Mouse (Mus musculus): ENCODE data around the gene Sertad4.

Sertad4 gene

DNA sequence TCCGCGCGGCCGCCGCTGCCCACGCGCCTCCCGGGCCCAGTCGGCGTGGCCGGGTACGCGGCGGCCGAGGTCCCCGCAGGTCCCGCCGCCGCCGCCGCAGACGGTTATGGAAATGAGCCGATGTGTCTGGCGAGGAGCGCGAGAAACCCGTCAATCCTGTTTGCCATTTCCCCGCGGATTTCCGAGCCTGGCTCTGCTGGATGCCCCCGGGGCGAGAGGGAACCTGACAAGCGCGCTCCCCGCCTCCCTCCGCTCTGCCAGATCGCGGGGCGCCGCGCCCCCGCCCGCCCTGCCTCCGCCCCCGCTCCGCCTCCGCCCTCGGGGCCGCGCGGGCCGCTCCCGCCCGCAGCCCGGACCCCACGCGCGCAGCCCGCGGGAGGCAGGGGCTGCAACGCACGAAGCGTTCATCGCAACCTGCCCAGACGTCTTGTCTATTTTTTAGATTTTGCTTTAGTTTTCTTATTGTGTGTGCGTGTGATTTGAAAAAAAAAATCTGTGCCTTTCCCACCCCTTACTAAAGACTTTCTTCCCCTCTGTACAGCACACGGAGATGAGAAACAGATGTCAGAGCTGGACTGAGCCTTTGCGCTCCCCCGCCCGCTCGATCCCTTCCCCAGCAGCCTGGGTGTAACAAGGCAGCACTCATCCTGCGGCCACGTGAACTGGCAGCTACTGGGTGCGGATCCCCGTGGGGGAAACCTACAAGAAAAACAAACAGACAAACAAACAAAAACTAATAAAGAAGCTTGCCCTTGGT is at the start of gene Sertad4:
Gene Sertad4 (minus strand): TSS at position 283 of the 757 bp plus-strand sequence.
- peak in 1 of 2 experiments; percentile 54 for DNase-seq (ENCODE audit: low spot score in 2 of 2)

DNA sequence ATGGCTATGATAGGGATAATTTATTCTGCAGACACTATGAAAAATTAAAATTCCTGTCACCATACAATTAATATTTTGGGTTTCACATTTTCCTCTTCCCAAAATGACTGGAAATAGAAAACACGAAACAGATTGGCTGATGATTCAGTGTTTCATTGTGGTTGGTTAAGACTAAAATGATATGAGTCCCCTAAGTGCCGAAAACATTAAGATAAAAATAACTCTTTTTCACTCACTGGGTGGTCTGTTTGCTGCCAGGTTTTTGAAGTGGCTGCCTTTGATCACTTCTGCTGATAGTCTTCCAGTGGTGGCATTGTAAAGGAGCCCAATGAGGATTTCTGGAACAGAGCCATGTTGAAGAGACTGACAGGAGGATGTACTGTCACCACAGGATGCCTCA is 46.0 kb upstream of the Sertad4 start:
- DNase-seq (ENCODE audit: low spot score in 2 of 2), result no peak

DNA sequence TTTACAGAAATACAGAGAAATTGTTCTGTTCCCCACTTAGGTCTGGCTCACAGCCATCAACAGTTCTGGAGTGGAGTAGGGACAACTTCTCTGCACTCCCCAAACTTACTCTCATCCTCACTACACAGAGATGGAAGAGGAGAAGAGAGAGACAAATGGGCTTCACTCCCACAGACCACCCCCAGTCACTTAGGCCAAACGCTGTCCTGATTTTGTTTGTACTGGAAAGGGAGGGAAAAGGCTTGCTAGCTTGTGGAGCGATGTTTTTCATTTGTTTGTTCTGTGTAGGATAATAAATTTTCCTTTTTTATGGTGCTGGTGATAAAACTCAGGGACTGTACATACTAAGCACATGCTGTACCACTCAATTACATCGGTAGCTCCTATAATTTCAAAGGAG is 45.4 kb upstream of the Sertad4 start:
- DNase-seq (ENCODE audit: low spot score in 2 of 2), result no peak

DNA sequence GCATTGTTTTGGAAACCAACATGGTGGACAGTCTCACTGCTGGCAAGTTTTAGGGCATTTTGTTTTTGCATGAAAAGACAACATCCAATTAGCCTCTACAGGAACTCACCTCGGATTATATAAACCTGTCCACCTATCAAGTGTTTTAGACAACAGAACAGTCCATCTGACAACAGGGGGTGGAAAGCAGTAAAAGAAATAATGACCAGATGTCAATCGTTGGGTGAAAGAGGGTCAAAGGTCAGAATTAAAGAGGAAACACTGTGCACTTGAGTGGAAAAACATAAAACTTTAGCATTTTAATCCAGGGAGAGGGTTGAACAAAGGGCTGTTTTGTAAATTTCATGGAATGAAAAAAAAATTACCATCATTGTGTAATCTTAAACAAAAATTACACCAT is 43.2 kb upstream of the Sertad4 start:
- no peak for DNase-seq (ENCODE audit: low spot score in 2 of 2)

DNA sequence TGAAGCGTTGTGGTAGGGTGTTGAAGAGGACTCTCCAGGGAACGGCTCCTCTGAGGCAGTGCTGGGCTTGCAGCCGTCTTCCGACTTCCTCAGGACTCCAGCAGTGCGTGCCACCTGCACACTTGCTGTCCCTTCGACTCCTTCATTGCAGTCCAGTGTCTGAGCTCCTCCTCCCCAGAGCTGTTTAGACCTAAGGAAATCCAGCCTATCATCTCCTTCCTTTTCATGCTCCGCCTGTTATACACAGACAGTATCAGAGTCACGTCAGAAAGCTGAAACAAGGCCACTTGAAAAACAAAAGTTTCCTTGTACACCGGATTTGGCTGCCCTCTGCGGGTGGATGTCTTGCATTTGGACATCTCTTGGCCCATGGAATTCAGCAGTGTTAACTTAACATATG is 41.7 kb upstream of the Sertad4 start:
- no peak for DNase-seq (ENCODE audit: low spot score in 2 of 2)

DNA sequence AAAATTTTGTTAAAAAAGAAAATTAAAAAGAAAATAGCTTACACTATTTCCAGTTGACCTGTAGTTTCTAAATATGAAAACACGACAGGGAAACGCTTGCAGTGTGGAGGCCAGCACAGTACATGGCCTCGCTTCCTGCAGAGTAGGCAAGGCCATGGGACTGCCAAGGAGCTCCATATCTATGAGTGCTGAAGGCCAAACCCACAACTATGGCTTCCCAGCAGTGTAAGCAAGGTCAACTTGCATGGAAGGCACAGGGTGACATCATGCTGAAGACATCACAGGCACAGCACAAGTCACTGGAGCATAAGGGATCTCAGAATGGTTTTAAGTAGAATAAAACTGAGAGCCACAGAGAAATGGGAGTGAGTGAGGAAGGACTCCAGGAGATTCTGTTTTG is 40.5 kb upstream of the Sertad4 start:
- DNase-seq (ENCODE audit: low spot score in 2 of 2), result no peak

DNA sequence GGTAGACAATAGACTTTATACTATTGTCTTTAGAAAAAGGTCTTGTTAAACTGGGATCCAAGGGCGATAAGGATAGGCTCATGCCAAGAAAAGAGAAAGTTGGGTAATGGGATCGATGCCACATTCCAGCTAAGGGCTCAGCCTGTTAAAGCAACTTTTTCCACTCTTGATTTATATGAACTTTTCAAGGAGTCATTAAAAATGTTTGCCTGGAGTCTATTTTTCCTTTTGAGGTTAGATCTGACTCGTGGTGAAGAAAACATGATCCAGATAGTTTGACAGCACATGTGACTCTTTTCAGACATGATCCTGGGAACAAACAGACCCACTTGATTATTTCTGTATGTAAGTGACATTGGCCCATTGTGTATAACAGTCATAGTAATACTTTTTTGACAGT is 35.2 kb upstream of the Sertad4 start:
- DNase-seq (ENCODE audit: low spot score in 2 of 2), result no peak

DNA sequence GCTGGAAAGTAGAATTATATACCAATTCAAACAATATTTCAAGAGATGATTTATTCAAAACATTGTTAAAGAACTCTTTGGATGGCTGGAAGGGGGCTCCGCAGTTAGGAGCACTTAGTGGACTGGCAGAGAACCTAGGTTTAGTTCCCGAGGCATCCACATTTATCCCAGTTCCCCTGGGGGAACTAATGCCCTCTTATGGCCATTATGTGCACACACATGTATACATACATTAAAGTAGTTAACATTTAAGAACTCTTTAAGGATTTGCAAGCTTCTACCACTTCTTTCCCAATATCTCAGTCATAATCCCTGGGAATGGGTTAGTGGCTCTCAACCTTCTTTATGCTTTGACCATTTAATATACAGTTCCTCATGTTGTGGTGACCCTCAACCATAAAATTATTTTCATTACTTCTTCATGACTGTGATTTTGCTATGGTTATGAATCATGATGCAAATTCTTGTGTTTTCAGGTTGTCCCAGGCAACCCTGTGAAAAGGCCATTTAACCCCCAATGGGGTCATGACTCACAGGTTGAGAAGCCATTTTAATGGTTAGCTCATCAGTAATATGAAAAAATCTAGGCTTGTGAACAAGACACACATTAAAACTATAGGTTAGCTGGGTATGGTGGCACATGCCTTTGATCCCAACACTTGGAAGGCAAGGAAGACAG is 27.2 kb upstream of the Sertad4 start:
- no peak for DNase-seq (ENCODE audit: low spot score in 2 of 2)

DNA sequence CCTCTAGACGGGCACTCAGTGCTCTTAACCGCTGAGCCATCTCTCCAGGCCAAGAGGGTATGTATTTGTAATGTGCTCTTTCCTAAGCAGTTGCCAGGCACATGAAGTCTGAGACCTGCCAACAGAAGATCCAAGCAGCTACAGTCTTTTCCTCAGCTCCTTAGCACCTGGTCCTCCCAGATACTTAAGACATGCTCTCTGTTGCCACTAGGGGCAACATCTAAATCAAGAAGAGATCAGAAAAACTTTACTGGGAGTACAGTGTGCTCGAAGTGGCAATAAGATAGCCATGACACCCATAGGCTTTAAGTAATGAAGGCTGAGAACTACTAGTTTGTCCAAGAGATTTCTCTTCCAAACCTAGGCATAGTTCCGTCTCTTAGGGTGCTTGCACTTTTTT is 24.6 kb upstream of the Sertad4 start:
- DNase-seq (ENCODE audit: low spot score in 2 of 2), result no peak

DNA sequence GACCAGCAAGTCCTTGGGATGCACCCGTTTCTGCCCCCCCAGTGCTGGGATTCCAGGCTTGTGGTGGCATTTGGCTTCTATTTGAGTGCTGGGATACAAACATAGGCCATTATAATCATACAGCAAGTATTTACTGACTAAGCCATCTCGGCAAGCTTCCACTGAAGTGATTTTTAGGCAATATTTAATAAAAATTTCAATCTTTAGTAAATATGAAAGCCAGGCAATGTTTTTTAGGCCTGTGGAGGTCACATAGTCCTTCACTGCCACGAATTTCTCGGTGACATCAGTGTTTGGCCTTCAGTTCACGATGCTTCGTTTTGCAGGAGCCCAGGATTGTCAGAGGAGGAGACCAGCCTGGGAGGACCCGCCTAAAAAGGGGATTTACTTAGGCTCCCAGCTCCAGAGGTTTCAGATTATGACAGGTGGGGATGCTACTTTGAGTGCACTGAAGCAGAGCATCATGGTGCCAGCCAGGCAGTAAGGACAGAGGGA is 23.6 kb upstream of the Sertad4 start:
- no peak for DNase-seq (ENCODE audit: low spot score in 2 of 2)

DNA sequence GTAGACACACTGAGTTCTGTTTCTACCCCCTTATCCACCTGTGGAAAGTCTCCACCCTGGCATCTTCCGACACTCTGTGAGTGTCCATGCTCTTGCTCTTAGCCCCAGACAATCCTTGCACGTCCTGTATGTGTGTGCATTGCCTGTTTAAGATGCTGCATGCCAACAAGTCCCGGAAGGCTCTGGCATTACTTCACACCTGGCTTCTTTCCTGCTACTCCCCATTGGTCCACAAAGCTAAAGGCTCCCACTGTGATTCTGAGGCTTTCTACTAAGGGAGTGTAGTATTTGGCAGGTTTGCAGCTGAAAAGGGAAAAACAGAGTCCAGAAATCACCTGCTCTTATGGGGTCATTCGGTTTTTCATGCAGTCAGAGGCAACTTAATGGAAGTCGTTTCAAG is 17.3 kb upstream of the Sertad4 start:
- no peak for DNase-seq (ENCODE audit: low spot score in 2 of 2)

DNA sequence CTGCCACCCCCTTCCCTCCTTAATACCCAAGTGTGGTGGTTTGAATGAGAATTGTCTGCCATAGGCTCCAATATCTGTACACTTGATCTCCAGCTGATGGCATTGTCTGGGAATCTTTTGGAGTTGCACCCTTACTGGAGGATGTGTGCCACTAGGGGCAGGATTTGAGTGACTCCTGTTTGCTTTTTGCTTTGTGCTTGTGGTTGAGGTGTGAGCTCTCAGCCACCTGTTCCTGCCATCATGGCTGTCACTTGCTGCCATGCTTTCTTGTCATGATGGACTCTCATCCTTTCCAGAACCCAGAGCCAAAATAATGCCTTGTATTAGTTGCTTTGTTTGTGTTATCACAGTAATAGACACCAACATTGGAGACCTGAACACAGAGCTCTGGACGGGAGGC is 14.2 kb upstream of the Sertad4 start:
- no peak for DNase-seq (ENCODE audit: low spot score in 2 of 2)

DNA sequence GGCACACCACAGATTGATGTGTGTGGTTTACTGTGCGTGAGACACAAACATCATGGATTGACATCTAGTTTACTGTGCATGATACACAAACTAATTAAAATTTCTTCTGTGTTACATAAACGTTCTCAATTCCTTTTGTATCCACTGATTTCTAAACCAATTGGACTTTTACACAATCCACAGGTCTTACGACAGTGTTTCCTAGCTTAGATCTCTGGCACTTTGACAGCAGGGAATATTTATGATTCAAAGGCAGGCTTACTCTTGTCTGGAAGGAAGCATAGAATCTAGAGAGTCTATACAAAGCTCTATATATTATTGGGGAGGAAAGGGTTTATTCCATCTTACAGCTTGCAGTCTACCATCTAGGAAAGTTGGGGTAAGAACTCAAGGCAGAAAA is 8.9 kb upstream of the Sertad4 start:
- DNase-seq (ENCODE audit: low spot score in 2 of 2), result no peak

DNA sequence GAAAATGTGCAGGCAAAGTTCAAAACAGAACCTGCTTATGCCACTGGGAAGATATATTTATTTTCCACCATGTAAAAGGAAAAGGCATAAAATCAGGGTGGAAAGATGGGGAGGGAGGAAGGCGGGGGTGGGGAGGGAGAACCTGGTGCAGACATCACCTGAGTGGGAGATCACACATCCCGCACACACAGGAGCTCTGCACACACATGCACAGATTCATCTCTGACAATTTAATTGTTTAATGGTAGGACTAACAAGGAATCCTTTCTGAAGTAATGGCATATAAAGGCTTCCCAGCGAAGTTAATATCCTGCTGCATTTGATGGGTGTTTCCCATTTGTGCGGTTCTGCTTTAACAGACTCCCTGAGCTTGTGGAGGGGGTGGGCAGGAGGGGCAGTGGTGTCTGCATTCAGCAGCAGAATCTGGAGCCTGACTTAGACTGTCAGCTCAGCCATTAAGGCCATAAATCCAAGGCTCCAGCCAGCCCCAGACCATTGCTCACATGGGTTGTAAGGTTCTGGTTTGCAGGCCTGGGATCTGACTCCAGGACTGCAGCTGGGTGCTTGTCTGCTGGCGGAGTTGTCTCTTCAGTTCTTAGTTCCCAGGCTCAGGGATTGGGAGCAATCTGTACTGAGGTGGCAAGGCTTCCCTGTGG is 5.9 kb upstream of the Sertad4 start:
- DNase-seq (ENCODE audit: low spot score in 2 of 2), result no peak

DNA sequence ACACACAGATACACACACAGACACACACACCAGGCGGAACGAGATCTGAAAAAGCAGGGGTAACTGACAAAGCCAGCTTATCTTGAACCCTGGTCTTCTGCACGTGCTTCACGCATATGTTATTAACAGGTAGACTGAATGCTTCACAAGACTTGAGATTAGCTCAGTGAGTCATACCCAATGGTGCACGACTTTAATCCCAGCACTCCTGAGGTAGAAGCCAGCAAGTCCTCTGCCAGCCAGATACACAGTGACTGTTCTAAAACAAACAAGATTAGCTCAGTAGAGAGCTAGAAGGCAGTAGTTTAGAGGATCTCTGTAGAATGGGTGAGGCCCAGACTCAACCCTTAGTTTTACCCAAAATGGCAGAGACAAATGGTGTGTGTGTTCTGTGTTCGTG is 4.7 kb upstream of the Sertad4 start:
- no peak for DNase-seq (ENCODE audit: low spot score in 2 of 2)

DNA sequence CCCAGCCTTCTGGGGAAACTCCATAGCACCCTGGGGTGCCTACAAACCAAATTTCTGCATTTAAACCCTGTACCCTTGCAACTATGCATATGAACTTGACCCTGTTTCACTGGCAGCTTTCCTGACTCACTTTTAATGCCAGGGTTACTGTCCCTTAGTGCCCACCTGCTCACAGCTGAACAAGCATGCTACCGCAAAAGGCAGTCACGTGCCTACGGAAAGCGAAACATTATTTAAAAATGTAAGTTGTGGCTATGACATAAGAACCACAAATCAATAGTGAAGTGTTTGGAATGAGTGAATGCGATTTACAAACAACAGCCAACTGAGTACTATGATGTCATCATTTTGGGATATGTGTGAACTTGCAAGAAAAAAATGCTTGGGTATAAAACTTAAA is 2.0 kb upstream of the Sertad4 start:
- DNase-seq (ENCODE audit: low spot score in 2 of 2), result no peak

DNA sequence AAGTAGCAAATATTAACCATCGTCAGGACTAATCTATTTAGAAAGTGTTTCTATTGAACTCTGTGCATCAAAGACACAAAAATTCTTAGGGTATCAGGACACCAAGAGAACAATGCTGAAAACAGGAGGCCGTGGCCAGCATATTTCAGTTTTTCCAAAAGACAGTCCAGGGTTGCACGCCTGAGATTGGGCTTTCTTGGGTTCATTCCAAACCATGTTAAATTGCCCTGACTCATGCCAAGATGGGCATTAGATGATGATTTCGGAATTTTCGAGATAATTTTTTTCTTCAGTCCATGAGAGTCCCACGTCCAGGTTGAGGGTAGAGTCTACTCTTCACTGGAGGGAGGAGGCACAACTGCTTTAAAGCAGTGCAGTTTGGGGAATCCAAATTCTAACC is 1.4 kb upstream of the Sertad4 start:
- DNase-seq (ENCODE audit: low spot score in 2 of 2), result no peak

DNA sequence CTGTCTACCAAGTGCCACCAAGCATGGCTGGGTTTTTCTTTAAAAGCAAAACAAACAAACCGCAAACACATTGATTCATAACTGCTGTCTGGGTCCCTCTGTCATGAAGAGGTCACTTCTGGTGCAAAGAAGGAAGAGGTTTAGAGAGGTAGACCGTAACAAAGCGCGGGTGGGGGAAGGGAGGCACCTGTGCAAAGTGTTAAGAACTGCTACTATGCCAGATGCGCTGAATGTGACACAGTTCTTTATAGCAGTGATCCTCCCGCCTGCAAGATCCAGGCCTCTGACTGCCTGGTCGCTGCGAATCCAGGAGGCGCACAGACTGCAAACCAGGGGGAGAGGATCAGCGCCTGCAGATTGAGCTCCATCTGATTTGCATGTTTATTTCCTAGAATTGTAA is 855 bp upstream of the Sertad4 start:
- no peak for DNase-seq (ENCODE audit: low spot score in 2 of 2)

DNA sequence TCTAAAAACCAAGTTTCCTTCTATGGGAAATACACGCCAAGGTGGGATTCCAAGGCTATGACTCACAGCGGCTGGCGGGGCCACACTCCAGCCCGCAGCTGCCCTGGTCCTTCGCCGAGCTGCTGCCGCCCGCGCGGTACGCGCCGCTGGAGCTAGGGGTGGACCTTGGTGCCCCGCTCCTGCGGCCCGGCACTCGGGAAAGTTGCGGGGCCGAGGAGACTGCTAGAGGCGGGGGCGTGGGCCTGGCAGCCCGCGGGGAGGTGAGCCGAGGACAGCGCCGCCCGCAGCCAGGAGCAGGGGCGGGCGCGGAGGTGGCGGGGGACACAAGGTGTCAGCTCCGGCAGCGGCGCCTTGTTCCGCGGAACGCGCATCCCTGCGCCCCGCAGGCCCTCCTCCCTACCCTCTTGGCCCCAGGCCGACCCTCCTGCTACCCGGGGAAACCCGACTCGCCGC is 711 bp downstream of the Sertad4 start:
- peak; percentile 27 to 47 for DNase-seq (ENCODE audit: low spot score in 2 of 2)

DNA sequence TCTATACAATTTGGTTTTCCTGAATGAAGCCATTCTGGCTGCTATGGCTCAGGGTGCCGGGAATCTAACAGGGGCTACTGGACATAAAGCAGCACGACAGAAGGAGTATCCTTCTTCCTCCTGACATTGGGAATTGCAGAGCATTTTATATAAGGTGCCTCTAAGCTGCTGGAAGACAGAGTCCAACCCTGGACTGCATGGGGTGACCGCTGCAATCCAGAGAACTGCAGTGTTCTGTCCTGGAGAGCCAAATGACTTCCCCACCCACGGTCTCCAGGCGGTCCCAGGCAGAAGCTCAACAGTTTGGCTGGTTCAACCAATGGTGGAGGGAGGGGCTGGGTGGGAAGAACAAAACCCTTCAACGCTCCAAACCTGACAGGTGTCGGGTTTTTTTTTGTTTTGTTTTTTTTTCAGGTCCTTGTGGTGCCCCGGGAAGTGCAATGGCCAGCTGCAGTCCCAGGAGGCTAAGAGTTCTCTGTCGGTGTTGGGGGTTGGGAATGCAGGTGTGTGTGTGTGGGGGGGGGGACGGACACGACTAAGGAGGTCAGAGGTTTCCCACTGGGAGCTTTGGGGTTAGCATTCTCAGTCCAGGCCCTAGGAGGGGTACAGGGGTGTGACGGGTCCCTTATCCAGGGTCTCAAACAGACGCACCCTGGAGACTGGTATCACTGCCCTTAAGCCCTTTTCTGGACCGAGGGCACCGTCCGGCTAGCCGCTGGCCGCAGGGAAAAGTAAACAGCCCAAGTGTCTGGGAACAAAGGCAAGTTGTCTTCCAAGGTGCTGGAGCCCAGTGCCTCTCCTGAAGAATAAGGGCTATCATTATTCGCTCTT is 1.4 kb downstream of the Sertad4 start:
- DNase-seq (ENCODE audit: low spot score in 2 of 2), result no peak

DNA sequence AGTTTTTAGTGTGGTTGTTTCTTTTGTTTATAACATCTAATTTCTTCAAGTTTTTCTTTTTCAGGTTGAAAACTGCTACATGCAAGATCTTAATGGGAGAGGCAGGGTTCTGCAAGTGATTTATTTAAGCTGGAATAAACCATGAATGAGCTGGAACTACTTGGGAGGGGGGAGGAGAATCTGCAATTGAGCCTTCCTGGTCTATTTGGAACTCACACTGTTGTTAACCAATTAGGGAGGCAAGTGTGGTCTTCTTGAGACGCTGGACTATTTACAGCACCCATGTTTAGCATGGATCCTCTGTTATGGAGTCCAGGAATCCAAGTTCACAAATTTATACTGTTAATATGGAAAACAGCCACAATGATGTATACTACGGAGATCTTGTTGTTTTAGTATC is 2.1 kb downstream of the Sertad4 start:
- DNase-seq (ENCODE audit: low spot score in 2 of 2), result no peak

DNA sequence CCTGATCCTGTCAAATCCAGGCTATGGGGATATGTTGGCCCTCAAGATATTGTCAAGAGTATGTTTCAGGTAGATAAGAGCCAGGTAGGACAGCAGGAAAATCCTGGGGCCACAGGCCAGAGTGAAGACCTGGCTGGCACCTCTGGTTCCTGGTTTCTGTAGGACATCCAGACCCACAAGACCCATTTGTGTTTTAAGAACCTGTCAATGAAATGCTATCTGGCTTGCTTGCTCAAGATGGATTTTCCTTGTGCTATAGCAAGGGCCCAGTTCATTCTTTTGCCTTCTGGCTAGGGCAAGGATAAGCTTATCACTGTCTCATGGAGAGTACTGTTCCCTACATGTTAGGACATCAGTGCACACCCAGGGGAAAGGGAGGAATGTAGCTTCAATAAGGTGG is 3.5 kb downstream of the Sertad4 start:
- no peak for DNase-seq (ENCODE audit: low spot score in 2 of 2)
